Mouse (Mus musculus) spleen, postnatal 4 days (tissue): ENCODE measurements around the gene Clmp.
A peak's percentile ranks its signal among the peaks of the same experiment; 100 is the strongest.
"Not testable (repeated sequence)": the region's sequence is repeated elsewhere in the genome, so short reads cannot be mapped to it uniquely, and the experiment has no call there.

Source experiments
- DNase-seq, 2 experiments: peaks; one replicate each; pipeline ENCODE4 v3.0.0; 2022; ENCODE audit warnings: low spot score in 2 of 2

The Clmp gene

GRCm38 (mm10) chr9:40776044-40776443 is 90.3 kb downstream of the Clmp start:
- no peak for DNase-seq

GRCm38 (mm10) chr9:40776459-40777248 is 90.9 kb downstream of the Clmp start:
- no peak for DNase-seq

- no peak for DNase-seq
These were observed 94.3 kb downstream of the Clmp start for GRCm38 (mm10) chr9:40780111-40780510.

GRCm38 (mm10) chr9:40780892-40781725 is 95.3 kb downstream of the Clmp start:
- DNase-seq: no peak

GRCm38 (mm10) chr9:40781726-40782581 is 96.2 kb downstream of the Clmp start:
- DNase-seq: peak in 1 of 2 experiments; percentile 71

GRCm38 (mm10) chr9:40783641-40784373 is 98.0 kb downstream of the Clmp start:
- DNase-seq: peak; percentile 65 to 72

GRCm38 (mm10) chr9:40784374-40784967 is 98.7 kb downstream of the Clmp start:
- DNase-seq: no peak

- DNase-seq: no peak
These were observed 99.7 kb downstream of the Clmp start for GRCm38 (mm10) chr9:40785452-40785851.

GRCm38 (mm10) chr9:40786820-40787219 is 101.1 kb downstream of the Clmp start:
- not testable (repeated sequence) for DNase-seq

GRCm38 (mm10) chr9:40791864-40792633 is 106.3 kb downstream of the Clmp start:
- no peak for DNase-seq

- no peak for DNase-seq
These were observed 107.8 kb downstream of the Clmp start for GRCm38 (mm10) chr9:40793581-40793980.

- no peak for DNase-seq
These were observed 108.5 kb downstream of the Clmp start for GRCm38 (mm10) chr9:40794251-40794650.

- no peak for DNase-seq
These were observed 109.2 kb downstream of the Clmp start for GRCm38 (mm10) chr9:40794926-40795325.

- DNase-seq: no peak
These were observed 109.8 kb downstream of the Clmp start for GRCm38 (mm10) chr9:40795562-40795961.

GRCm38 (mm10) chr9:40796054-40796453 is 110.3 kb downstream of the Clmp start:
- DNase-seq: no peak

- DNase-seq: no peak
These were observed 112.6 kb downstream of the Clmp start for GRCm38 (mm10) chr9:40798247-40798960.

GRCm38 (mm10) chr9:40799112-40799511 is 113.3 kb downstream of the Clmp start:
- no peak for DNase-seq

GRCm38 (mm10) chr9:40799837-40800501 is 114.2 kb downstream of the Clmp start:
- peak; percentile 77 to 88 for DNase-seq
